Mouse (Mus musculus): Measurements from ENCODE around the gene A930004D18Rik. TPM values are rescaled to one million over a fixed set of nuclear protein-coding genes. Genes with fewer than 3 reads are reported as not detected.
"Not testable (repeated sequence)": the region's sequence is repeated elsewhere in the genome, so short reads cannot be mapped to it uniquely, and the experiment has no call there.

The A930004D18Rik gene
- total and polyA plus RNA-seq, 3 experiments: 0.30 to 1.5 (median 0.65) TPM

DNA sequence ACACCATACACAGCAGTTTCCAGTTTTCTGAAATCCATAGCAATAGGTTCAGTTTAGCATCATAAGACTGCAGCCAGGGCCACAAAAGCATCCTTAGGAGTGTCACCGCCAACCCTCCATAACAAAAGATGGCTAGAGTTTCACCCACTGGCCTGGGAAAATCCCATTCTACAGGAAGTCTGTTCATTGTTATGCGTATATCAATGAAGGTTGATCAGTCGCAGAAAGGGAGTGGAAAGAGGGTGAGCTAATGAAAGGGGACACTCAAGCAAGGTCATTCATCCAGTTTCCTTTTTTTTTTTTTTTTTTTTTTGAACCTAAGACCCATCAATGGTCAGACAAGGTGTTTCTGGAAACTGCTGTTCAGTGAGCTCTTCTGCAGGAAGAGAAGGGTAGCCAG lies 48.4 kb downstream of the A930004D18Rik start:
- no peak for TF ChIP-seq TAL1 (conservative IDR thresholded peaks at IDR 0.05; ENCODE audit: low read depth, low read length)
- TF ChIP-seq CTCF (IDR thresholded peaks at IDR 0.05; ENCODE audit: low read depth, low read length): no peak
- no peak for TF ChIP-seq GATA2 (IDR thresholded peaks at IDR 0.05; ENCODE audit: borderline replicate concordance, low read depth, low read length)
- no peak for TF ChIP-seq POLR2AphosphoS5 (IDR thresholded peaks at IDR 0.05; ENCODE audit: insufficient replicate concordance, low read depth, low read length)
- TF ChIP-seq GATA1 (IDR thresholded peaks at IDR 0.05; ENCODE audit: borderline replicate concordance, low read length): no peak
- ATAC-seq (ENCODE audit: extremely low read depth, insufficient number of reproducible peaks, low FRiP score, poor library complexity, severe bottlenecking): no peak
- H3K9me3 ChIP-seq (replicated peaks): no peaks in the 10 kb centered on the region

DNA sequence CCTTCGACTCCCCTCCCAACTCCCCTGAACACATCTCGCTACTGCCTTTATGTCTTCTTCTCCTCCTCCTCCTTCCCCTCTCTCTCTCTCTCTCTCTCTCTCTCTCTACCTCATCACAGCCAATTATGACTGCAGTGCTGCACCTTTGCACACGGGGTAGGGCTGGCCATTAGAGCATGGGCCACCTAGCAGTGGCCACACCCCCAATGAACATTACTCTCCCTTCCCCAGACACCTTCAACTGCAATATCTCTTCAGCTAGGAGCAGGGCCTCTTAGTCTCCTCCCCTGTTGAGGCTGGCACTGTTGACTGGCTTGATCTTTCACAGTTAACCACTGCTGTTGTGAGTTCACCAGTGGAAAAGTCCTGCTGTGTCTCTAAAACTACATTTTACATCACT lies 50.8 kb downstream of the A930004D18Rik start:
- TF ChIP-seq GATA2 (IDR thresholded peaks at IDR 0.05; ENCODE audit: borderline replicate concordance, low read depth, low read length) (no peak), CTCF (IDR thresholded peaks at IDR 0.05; ENCODE audit: low read depth, low read length) (no peak), POLR2AphosphoS5 (IDR thresholded peaks at IDR 0.05; ENCODE audit: insufficient replicate concordance, low read depth, low read length) (no peak), GATA1 (IDR thresholded peaks at IDR 0.05; ENCODE audit: borderline replicate concordance, low read length) (no peak), TAL1 (conservative IDR thresholded peaks at IDR 0.05; ENCODE audit: low read depth, low read length) (no peak)
- ATAC-seq (ENCODE audit: extremely low read depth, insufficient number of reproducible peaks, low FRiP score, poor library complexity, severe bottlenecking): no peak
- H3K9me3 ChIP-seq (replicated peaks): no peaks in the 10 kb centered on the region
- H3K27me3 ChIP-seq (ENCODE audit: insufficient read depth, low read length): 0 out of 2 replicates have a peak, but pooled peaks cover 2% of the 10 kb centered on the region
- H3K4me3 ChIP-seq (ENCODE audit: low read depth, low read length): no peak overlapping the region
- no peak for DNase-seq (ENCODE audit: low spot score)
- H3K4me1 ChIP-seq (ENCODE audit: insufficient read depth, low read depth, low read length): no peaks in the 10 kb centered on the region
- no peaks in the 10 kb centered on the region for H3K36me3 ChIP-seq (replicated peaks)

More for the DNA sequence above, 48.4 kb downstream of the A930004D18Rik start:
- no peak overlapping the region for H3K4me3 ChIP-seq (ENCODE audit: low read depth, low read length)
- no peak for DNase-seq (ENCODE audit: low spot score)
- H3K4me1 ChIP-seq (ENCODE audit: insufficient read depth, low read depth, low read length): no peaks in the 10 kb centered on the region
- H3K36me3 ChIP-seq (replicated peaks): no peaks in the 10 kb centered on the region
- 0 out of 2 replicates have a peak, but pooled peaks cover 4% of the 10 kb centered on the region for H3K27me3 ChIP-seq (ENCODE audit: insufficient read depth, low read length)

DNA sequence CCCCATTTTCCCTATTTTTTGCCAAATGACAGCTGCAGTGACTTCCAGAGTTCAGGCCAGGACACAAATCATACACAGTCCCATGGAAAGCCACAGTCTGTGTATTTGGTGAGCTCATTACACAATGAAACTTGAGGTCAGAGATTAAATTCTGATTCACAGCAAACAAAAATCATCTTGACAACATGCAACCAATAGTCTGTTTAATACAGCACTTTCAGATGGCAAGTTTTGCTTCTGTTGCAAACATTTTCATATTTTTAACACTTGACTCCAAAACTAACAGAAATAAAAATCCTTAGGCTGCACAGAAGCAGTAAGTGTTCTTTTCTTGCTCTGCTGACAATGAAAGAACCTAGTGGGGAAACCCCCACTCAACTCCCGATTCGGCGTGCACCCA lies 52.8 kb downstream of the A930004D18Rik start:
- no peak for ATAC-seq (ENCODE audit: extremely low read depth, insufficient number of reproducible peaks, low FRiP score, poor library complexity, severe bottlenecking)
- no peak for DNase-seq (ENCODE audit: low spot score)
- no peaks in the 10 kb centered on the region for H3K4me1 ChIP-seq (ENCODE audit: insufficient read depth, low read depth, low read length)
- H3K27me3 ChIP-seq (ENCODE audit: insufficient read depth, low read length): 0 out of 2 replicates have a peak, but pooled peaks cover 2% of the 10 kb centered on the region
- H3K36me3 ChIP-seq (replicated peaks): no peaks in the 10 kb centered on the region
- no peaks in the 10 kb centered on the region for H3K9me3 ChIP-seq (replicated peaks)
- H3K4me3 ChIP-seq (ENCODE audit: low read depth, low read length): no peak overlapping the region
- TF ChIP-seq CTCF (IDR thresholded peaks at IDR 0.05; ENCODE audit: low read depth, low read length): no peak
- no peak for TF ChIP-seq TAL1 (conservative IDR thresholded peaks at IDR 0.05; ENCODE audit: low read depth, low read length)
- no peak for TF ChIP-seq POLR2AphosphoS5 (IDR thresholded peaks at IDR 0.05; ENCODE audit: insufficient replicate concordance, low read depth, low read length)
- no peak for TF ChIP-seq GATA1 (IDR thresholded peaks at IDR 0.05; ENCODE audit: borderline replicate concordance, low read length)
- no peak for TF ChIP-seq GATA2 (IDR thresholded peaks at IDR 0.05; ENCODE audit: borderline replicate concordance, low read depth, low read length)

DNA sequence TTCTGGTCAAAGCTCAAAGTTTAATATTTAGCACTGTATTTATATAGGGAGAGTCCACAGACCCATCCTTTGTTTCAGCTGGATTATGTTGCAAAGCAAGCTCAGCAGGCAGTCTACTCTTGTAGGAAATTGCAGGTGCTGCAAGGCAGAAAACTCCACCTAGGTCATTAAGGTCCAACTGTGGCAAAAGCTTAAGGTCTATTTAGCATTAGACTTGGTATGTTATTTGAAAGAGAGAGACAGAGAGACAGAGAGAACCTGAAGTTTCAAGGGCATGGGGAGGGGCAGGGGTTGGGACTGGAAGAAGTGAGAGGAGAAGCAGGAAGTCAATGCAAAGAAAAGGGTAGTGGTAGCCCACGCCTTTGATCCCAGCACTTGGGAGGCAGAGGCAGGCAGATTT lies 54.8 kb downstream of the A930004D18Rik start:
- Histone ChIP-seq H3K9me3 (replicated peaks) (no peaks in the 10 kb centered on the region), H3K4me1 (ENCODE audit: insufficient read depth, low read depth, low read length) (no peaks in the 10 kb centered on the region), H3K27me3 (ENCODE audit: insufficient read depth, low read length) (0 out of 2 replicates have a peak, but pooled peaks cover 2% of the 10 kb centered on the region), H3K4me3 (ENCODE audit: low read depth, low read length) (no peak overlapping the region), H3K36me3 (replicated peaks) (no peaks in the 10 kb centered on the region)
- TF ChIP-seq POLR2AphosphoS5 (IDR thresholded peaks at IDR 0.05; ENCODE audit: insufficient replicate concordance, low read depth, low read length) (no peak), GATA1 (IDR thresholded peaks at IDR 0.05; ENCODE audit: borderline replicate concordance, low read length) (no peak), TAL1 (conservative IDR thresholded peaks at IDR 0.05; ENCODE audit: low read depth, low read length) (no peak), CTCF (IDR thresholded peaks at IDR 0.05; ENCODE audit: low read depth, low read length) (no peak), GATA2 (IDR thresholded peaks at IDR 0.05; ENCODE audit: borderline replicate concordance, low read depth, low read length) (no peak)
- DNase-seq (ENCODE audit: low spot score) (no peak), ATAC-seq (ENCODE audit: extremely low read depth, insufficient number of reproducible peaks, low FRiP score, poor library complexity, severe bottlenecking) (no peak)

DNA sequence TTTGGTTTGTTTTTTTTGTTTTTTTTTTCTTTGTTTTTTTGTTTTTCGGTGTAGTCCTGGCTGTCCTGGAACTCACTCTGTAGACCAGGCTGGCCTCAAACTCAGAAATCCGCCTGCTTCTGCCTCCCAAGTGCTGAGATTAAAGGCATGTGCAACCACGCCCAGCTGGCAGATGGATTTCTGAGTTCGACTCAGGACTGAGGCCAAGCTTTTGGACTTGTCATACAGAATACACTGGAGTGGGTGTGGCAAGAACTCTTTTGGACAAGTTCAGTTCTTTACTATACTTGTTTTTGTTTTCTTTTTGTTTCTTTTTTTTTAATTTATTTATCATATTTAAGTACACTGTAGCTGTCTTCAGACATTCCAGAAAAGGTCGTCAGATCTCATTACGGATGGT lies 58.8 kb downstream of the A930004D18Rik start:
- no peaks in the 10 kb centered on the region for H3K9me3 ChIP-seq (replicated peaks)
- no peaks in the 10 kb centered on the region for H3K36me3 ChIP-seq (replicated peaks)
- DNase-seq (ENCODE audit: low spot score): no peak
- no peaks in the 10 kb centered on the region for H3K4me1 ChIP-seq (ENCODE audit: insufficient read depth, low read depth, low read length)
- peaks cover 2% of the 10 kb centered on the region; the same call in 1 of the 2 replicates for H3K27me3 ChIP-seq (ENCODE audit: insufficient read depth, low read length)
- TF ChIP-seq GATA2 (IDR thresholded peaks at IDR 0.05; ENCODE audit: borderline replicate concordance, low read depth, low read length): no peak
- no peak for TF ChIP-seq CTCF (IDR thresholded peaks at IDR 0.05; ENCODE audit: low read depth, low read length)
- ATAC-seq (ENCODE audit: extremely low read depth, insufficient number of reproducible peaks, low FRiP score, poor library complexity, severe bottlenecking): no peak
- H3K4me3 ChIP-seq (ENCODE audit: low read depth, low read length): no peak overlapping the region

DNA sequence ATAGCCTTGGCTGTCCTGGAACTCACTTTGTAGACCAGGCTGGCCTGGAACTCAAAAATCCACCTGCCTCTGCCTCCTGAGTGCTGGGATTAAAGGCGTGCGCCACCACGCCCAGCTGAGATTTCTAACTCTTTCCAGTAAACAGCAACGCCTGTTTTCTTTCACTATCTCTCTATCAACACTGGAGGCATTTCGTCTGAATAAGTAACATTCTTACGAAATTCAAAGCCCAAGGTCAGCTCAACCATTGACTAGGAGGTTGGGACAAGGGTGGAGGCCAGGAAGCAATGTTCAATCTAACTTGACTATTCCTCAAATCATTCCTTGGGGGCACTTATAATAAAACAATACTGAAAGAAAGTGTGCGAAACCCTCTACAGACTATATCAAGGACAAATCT lies 59.3 kb downstream of the A930004D18Rik start:
- H3K4me3 ChIP-seq (ENCODE audit: low read depth, low read length); H3K36me3 ChIP-seq (replicated peaks); DNase-seq (ENCODE audit: low spot score); H3K4me1 ChIP-seq (ENCODE audit: insufficient read depth, low read depth, low read length); H3K27me3 ChIP-seq (ENCODE audit: insufficient read depth, low read length); H3K9me3 ChIP-seq (replicated peaks); ATAC-seq (ENCODE audit: extremely low read depth, insufficient number of reproducible peaks, low FRiP score, poor library complexity, severe bottlenecking): not testable (repeated sequence)

DNA sequence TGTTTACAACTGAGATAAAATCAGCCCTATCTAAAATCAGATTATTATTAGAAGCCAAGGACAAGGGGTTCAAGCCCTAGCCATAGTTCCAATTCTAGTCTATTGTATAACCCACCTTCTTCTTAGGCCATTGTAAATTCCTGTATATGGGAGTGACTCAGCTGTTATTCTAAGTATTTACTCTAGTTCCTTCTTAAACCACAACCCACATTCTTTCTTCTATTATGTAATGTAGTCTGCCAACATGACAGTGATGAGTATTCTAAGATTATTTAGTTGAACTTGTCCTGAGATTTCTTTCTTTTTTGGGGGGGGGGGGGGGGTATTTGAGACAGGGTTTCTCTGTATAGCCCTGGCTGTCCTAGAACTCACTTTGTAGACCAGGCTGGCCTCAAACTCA lies 59.9 kb downstream of the A930004D18Rik start:
- H3K9me3 ChIP-seq (replicated peaks); H3K4me3 ChIP-seq (ENCODE audit: low read depth, low read length); DNase-seq (ENCODE audit: low spot score); H3K4me1 ChIP-seq (ENCODE audit: insufficient read depth, low read depth, low read length); H3K36me3 ChIP-seq (replicated peaks); ATAC-seq (ENCODE audit: extremely low read depth, insufficient number of reproducible peaks, low FRiP score, poor library complexity, severe bottlenecking); H3K27me3 ChIP-seq (ENCODE audit: insufficient read depth, low read length): not testable (repeated sequence)
